Mouse (Mus musculus): ENCODE measurements around the gene Ccdc12. TPM values are rescaled to one million over a fixed set of nuclear protein-coding genes. Genes with fewer than 3 reads are reported as not detected.
A peak's percentile ranks its signal among the peaks of the same experiment; 100 is the strongest.

The Ccdc12 gene
- polyA plus RNA-seq, 1 experiment from 2014 or later, result 152 TPM

- no peak overlapping the region for H3K4me3 ChIP-seq
- H3K4me1 ChIP-seq, result peaks cover 8% of the 10 kb centered on the region; the same call in 1 of the 2 replicates
- no peaks in the 10 kb centered on the region for H3K27me3 ChIP-seq
- H3K4me2 ChIP-seq, result no peak overlapping the region
- 92% methylated on average over 3 of the region's 3 CpGs for WGBS
- no peak for ATAC-seq
- H3K9ac ChIP-seq, result no peak overlapping the region
- no peak overlapping the region for H3K27ac ChIP-seq
- no peaks in the 10 kb centered on the region for H3K9me3 ChIP-seq (replicated peaks)
- peaks cover 33% of the 10 kb centered on the region for H3K36me3 ChIP-seq (ENCODE audit: poor library complexity, severe bottlenecking)
These were observed 43.3 kb downstream of the Ccdc12 start for GRCm38 (mm10) chr9:110699574-110699973.

GRCm38 (mm10) chr9:110701114-110702032 is 45.1 kb downstream of the Ccdc12 start:
- WGBS, result 75% methylated on average over 12 of the region's 12 CpGs
- no peaks in the 10 kb centered on the region for H3K27me3 ChIP-seq
- H3K27ac ChIP-seq, result no peak overlapping the region
- H3K4me1 ChIP-seq, result peaks cover 8% of the 10 kb centered on the region; the same call in 1 of the 2 replicates
- peaks cover 24% of the 10 kb centered on the region for H3K36me3 ChIP-seq (ENCODE audit: poor library complexity, severe bottlenecking)
- no peak overlapping the region for H3K9ac ChIP-seq
- H3K9me3 ChIP-seq (replicated peaks), result no peaks in the 10 kb centered on the region
- H3K4me2 ChIP-seq, result no peak overlapping the region
- no peak overlapping the region for H3K4me3 ChIP-seq
- no peak for ATAC-seq

- Histone ChIP-seq H3K36me3 (ENCODE audit: poor library complexity, severe bottlenecking) (peaks cover 15% of the 10 kb centered on the region), H3K9me3 (replicated peaks) (no peaks in the 10 kb centered on the region), H3K27me3 (no peaks in the 10 kb centered on the region), H3K9ac (no peak overlapping the region), H3K4me1 (peaks cover 8% of the 10 kb centered on the region; the same call in 1 of the 2 replicates), H3K4me2 (no peak overlapping the region), H3K4me3 (no peak overlapping the region), H3K27ac (no peak overlapping the region)
- no peak for ATAC-seq
- WGBS, result 92% methylated on average over 1 of the region's 1 CpGs
These were observed 46.5 kb downstream of the Ccdc12 start for GRCm38 (mm10) chr9:110702848-110703247.

GRCm38 (mm10) chr9:110703951-110704350 is 47.6 kb downstream of the Ccdc12 start:
- Histone ChIP-seq H3K4me2 (no peak overlapping the region), H3K27me3 (no peaks in the 10 kb centered on the region), H3K4me3 (no peak overlapping the region), H3K9me3 (replicated peaks) (no peaks in the 10 kb centered on the region), H3K27ac (no peak overlapping the region), H3K9ac (no peak overlapping the region), H3K4me1 (peaks cover 8% of the 10 kb centered on the region; the same call in 1 of the 2 replicates), H3K36me3 (ENCODE audit: poor library complexity, severe bottlenecking) (peaks cover 25% of the 10 kb centered on the region)
- 93% methylated on average over 6 of the region's 6 CpGs for WGBS
- no peak for ATAC-seq

DNA sequence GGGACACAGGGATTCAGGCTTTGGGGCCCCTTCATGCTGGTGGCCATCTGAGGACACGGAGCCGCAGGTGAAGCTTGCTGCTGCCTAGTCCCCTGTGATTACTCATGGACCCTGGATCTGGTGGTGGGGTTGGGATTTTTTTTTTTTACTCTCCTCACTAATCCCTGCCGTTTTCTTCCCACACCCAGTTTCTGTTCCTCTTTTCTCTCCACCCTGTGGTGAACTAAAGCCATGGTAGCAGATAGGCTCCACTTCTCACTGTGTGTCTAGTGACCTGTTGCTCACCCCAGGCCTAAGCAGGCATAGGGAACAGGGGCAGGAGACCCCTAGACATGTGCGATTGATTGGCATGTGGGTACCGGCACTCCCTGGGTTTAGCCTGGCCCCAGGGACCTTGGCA is 50.5 kb downstream of the Ccdc12 start:
- WGBS, result 92% methylated on average over 5 of the region's 5 CpGs
- no peak overlapping the region for H3K4me2 ChIP-seq
- H3K4me1 ChIP-seq, result peaks cover 8% of the 10 kb centered on the region; the same call in 1 of the 2 replicates
- no peak for ATAC-seq
- no peaks in the 10 kb centered on the region for H3K9me3 ChIP-seq (replicated peaks)
- H3K36me3 ChIP-seq (ENCODE audit: poor library complexity, severe bottlenecking), result peaks cover 32% of the 10 kb centered on the region
- no peak overlapping the region for H3K4me3 ChIP-seq
- no peak overlapping the region for H3K27ac ChIP-seq
- no peak overlapping the region for H3K9ac ChIP-seq
- no peaks in the 10 kb centered on the region for H3K27me3 ChIP-seq

DNA sequence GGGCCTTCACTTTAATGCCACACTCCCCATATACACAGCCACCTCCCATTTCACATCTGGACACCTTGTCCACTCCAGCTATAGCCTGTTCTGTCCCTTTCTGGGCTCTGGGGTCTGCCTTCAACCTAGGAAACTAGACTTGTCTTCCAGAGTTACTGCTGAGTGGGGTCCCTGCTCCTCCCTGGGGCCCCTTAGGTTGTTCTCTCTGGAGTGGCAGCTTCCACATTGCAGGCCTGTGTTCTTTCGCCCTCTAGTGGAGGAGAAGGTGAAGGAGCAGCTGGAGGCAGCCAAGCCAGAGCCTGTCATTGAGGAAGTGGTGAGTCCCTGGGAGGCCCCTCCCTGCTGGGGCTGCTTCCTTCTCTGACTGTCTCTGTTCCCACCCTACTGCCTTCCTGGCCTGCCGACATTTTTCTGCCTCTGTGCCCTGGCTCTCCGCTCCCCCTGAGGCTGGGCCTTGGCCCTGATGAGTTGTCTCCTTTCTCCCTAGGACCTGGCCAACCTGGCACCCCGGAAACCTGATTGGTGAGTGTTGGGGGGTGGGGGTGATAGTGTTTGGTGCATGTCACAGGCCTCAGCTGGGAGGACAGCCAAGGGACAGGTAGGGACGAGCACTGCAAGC is 53.4 kb downstream of the Ccdc12 start:
- no peaks in the 10 kb centered on the region for H3K4me1 ChIP-seq
- WGBS, result 44% methylated on average over 5 of the region's 5 CpGs
- no peak overlapping the region for H3K4me2 ChIP-seq
- H3K27me3 ChIP-seq, result no peaks in the 10 kb centered on the region
- ATAC-seq, result peak; percentile 87
- no peak overlapping the region for H3K4me3 ChIP-seq
- H3K9ac ChIP-seq, result no peak overlapping the region
- no peak overlapping the region for H3K27ac ChIP-seq
- no peaks in the 10 kb centered on the region for H3K9me3 ChIP-seq (replicated peaks)
- peaks cover 51% of the 10 kb centered on the region for H3K36me3 ChIP-seq (ENCODE audit: poor library complexity, severe bottlenecking)

GRCm38 (mm10) chr9:110711532-110711931 is 55.2 kb downstream of the Ccdc12 start:
- no peak overlapping the region for H3K4me2 ChIP-seq
- no peaks in the 10 kb centered on the region for H3K9me3 ChIP-seq (replicated peaks)
- WGBS, result 100% methylated on average over 1 of the region's 1 CpGs
- no peak overlapping the region for H3K9ac ChIP-seq
- ATAC-seq, result no peak
- H3K4me1 ChIP-seq, result no peaks in the 10 kb centered on the region
- peaks cover 62% of the 10 kb centered on the region for H3K36me3 ChIP-seq (ENCODE audit: poor library complexity, severe bottlenecking)
- no peaks in the 10 kb centered on the region for H3K27me3 ChIP-seq
- H3K27ac ChIP-seq, result no peak overlapping the region
- no peak overlapping the region for H3K4me3 ChIP-seq

GRCm38 (mm10) chr9:110711996-110712395 is 55.7 kb downstream of the Ccdc12 start:
- ATAC-seq, result no peak
- 89% methylated on average over 6 of the region's 6 CpGs for WGBS
- H3K27me3 ChIP-seq, result no peaks in the 10 kb centered on the region
- no peaks in the 10 kb centered on the region for H3K4me1 ChIP-seq
- H3K9me3 ChIP-seq (replicated peaks), result no peaks in the 10 kb centered on the region
- no peak overlapping the region for H3K4me2 ChIP-seq
- peaks cover 62% of the 10 kb centered on the region for H3K36me3 ChIP-seq (ENCODE audit: poor library complexity, severe bottlenecking)
- no peak overlapping the region for H3K4me3 ChIP-seq
- no peak overlapping the region for H3K27ac ChIP-seq
- H3K9ac ChIP-seq, result no peak overlapping the region

DNA sequence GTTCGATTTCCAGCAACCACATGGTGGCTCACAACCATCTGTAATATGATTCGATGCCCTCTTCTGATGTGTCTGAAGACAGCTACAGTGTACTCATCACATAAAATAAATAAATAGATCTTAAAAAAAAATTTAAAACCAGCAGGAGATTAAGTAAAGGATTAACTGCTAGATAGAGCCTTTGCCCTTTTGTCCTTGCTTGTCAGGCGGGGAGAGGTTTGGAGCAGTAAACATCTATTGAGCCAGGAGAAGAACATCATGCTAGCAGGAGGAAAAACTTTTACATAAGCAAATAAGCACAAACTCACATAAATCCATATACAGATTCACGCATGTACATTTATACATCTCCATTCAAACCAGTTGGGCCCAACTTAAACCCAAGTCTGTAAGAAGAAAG is 56.2 kb downstream of the Ccdc12 start:
- H3K4me1 ChIP-seq, result no peaks in the 10 kb centered on the region
- no peak overlapping the region for H3K27ac ChIP-seq
- 90% methylated on average over 4 of the region's 4 CpGs for WGBS
- H3K9ac ChIP-seq, result no peak overlapping the region
- no peak overlapping the region for H3K4me3 ChIP-seq
- peaks cover 62% of the 10 kb centered on the region for H3K36me3 ChIP-seq (ENCODE audit: poor library complexity, severe bottlenecking)
- H3K27me3 ChIP-seq, result no peaks in the 10 kb centered on the region
- no peak for ATAC-seq
- H3K9me3 ChIP-seq (replicated peaks), result no peaks in the 10 kb centered on the region
- no peak overlapping the region for H3K4me2 ChIP-seq

DNA sequence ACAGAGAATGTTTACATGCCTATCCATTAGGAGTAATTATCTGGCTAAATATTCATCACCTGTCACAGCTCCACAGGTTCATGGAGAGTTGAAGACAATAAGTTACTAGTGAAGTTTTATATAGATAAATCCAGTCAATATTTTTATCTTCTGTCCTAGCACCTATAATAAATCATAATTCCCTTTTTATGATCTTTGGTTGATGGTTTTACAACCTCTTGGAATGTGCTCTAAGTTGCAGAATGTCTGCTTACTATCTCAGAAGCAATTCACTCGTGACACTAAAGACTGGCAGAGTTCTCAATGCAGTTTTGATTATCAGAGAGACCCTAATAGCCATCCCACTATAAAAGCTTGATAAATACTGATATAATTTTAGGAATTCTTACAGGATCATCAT is 57.1 kb downstream of the Ccdc12 start:
- H3K4me1 ChIP-seq, result no peaks in the 10 kb centered on the region

DNA sequence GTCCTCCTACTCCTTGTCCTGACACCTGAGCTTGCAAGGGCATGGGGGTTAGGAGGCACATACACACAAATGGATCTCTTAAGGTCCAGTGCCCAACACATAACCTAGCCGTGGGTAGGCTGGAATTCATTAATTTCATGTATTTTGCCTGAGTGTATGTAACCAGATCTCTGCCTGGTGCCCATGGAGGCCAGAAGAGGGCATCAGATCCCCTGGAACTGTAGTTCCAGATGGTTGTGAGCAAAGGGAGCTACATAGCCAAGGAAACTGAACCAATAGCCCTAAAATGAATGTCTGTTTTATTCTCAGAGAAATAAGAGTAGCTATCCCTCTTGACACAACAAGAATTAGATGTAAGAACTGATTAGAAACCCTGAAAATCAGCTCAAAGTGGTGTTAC is 59.1 kb downstream of the Ccdc12 start:
- H3K4me2 ChIP-seq, result no peak overlapping the region
- H3K36me3 ChIP-seq (ENCODE audit: poor library complexity, severe bottlenecking), result peaks cover 50% of the 10 kb centered on the region
- H3K4me3 ChIP-seq, result no peak overlapping the region
- H3K9me3 ChIP-seq (replicated peaks), result no peaks in the 10 kb centered on the region
- 75% methylated on average over 1 of the region's 1 CpGs for WGBS
- no peak overlapping the region for H3K9ac ChIP-seq
- no peaks in the 10 kb centered on the region for H3K27me3 ChIP-seq
- H3K27ac ChIP-seq, result no peak overlapping the region
- no peak for ATAC-seq
- no peaks in the 10 kb centered on the region for H3K4me1 ChIP-seq

More for the DNA sequence above, 57.1 kb downstream of the Ccdc12 start:
- no peak for ATAC-seq
- peaks cover 56% of the 10 kb centered on the region for H3K36me3 ChIP-seq (ENCODE audit: poor library complexity, severe bottlenecking)
- H3K9me3 ChIP-seq (replicated peaks), result no peaks in the 10 kb centered on the region
- WGBS, result 88% methylated on average over 1 of the region's 1 CpGs
- no peaks in the 10 kb centered on the region for H3K27me3 ChIP-seq
- H3K9ac ChIP-seq, result no peak overlapping the region
- H3K27ac ChIP-seq, result no peak overlapping the region
- no peak overlapping the region for H3K4me2 ChIP-seq
- no peak overlapping the region for H3K4me3 ChIP-seq

DNA sequence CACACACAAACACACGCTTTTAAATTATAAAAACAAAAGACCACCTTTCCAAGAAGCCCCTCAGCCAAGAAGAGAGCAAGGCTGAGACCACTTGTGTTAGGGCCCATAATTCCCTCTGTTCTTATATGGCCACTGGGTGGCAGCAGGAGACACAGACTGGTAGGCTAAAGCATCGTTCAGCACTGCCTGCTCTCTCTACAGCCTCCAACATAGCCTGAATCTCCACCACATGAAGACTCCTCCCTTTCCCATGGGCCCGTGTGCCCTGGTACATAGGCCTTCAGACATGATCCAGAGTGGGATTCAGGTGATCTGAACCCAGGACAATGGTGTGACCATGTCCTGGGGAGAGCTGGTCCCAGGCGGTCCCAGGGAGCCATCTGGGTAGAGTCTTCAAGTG is 60.5 kb downstream of the Ccdc12 start:
- Histone ChIP-seq H3K36me3 (ENCODE audit: poor library complexity, severe bottlenecking) (peaks cover 38% of the 10 kb centered on the region), H3K27me3 (no peaks in the 10 kb centered on the region), H3K4me3 (no peak overlapping the region), H3K4me1 (no peaks in the 10 kb centered on the region), H3K27ac (no peak overlapping the region), H3K9ac (no peak overlapping the region), H3K4me2 (no peak overlapping the region), H3K9me3 (replicated peaks) (no peaks in the 10 kb centered on the region)
- ATAC-seq, result peak; percentile 78
- 29% methylated on average over 4 of the region's 4 CpGs for WGBS

All from forebrain, embryonic 13.5 days (tissue).